Mouse (Mus musculus) small intestine, adult 10 weeks (tissue): ENCODE results near the gene Setd3. TPM values are rescaled to one million over a fixed set of nuclear protein-coding genes. Genes with fewer than 3 reads are reported as not detected.

ENCODE experiments used
- polyA plus RNA-seq: library from polyadenylated mRNA; stranded (reverse); fragments of 350-450 nt; fragmentation: Illumina TruSeq; extraction: RNeasy Lipid Tissue Mini Kit (QIAGEN cat#74804); gene quantifications from one replicate; pipeline ENCODE4 v1.2.3, GENCODE M21; 2014; ENCODE audit warnings: low replicate concordance

Gene Setd3
- polyA plus RNA-seq = 133 TPM

DNA sequence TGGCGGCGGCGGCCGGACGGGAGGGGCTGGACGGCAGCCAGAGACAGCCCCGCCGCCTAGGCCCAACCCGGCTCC, at the start of gene Setd3:
Gene Setd3, minus strand, starts transcription at position 69 of the 75 bp plus-strand sequence.

DNA sequence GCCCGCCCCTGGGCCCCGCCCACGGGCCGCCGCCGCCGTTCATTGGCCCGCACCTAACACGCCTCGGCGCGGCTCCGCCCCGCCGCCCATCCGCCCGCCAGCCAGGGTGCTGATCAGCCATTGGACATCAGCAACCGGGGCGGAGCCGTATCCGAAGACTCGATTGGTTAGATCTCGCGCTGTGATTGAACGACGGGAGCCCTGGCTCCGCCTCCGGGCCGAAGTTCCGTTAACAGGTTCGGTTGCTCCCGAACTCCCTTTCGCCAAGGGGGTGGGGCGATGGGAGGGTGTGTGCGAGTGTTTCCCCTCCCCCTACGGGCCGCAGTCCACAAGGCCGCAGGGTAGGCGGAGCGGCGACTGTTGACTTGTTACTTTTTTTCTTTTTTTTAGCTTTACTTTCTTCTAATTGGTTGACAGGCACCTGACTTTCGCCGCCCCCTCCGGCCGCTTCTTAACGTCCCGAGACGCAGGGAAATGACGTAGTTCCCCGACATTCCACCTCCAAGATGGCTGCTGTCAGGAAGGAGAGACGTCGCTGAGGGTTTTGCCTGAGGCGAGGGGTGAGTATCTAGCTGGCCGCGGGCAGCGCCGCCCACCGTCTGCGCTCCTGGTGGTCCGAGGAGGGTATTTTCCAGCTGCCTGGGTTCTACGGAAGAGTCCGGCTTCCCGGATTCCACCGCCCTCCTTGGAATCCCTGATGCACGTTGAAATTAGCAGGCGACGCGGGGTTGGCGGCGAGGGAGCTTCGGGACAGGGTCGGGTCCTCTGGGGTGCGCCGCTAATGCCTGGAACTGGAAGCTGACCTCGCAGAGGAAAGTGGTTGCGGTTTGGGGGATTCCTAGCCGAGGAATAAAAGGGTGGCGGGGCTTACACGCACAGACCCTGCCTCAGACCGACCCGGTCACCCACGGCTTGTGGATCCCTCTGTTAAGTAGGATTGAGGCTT, 480 bp upstream of the Setd3 start, which contains the start of gene Ccnk:
Gene Ccnk, plus strand, starts transcription at position 259 of the 946 bp plus-strand sequence.

Other genes with a start within 250 kb of the Setd3 start
- gene Bcl11b, start 175.7 kb downstream of the Setd3 start, polyA plus RNA-seq = 11.5 TPM
- gene Ccnk, start 265 bp upstream of the Setd3 start, polyA plus RNA-seq = 26.7 TPM
- 2.3 TPM for gene Ccdc85c, start 96.1 kb upstream of the Setd3 start, polyA plus RNA-seq
- gene Hhipl1, start 127.0 kb upstream of the Setd3 start, polyA plus RNA-seq = not detected
- not detected for gene Cyp46a1, start 155.1 kb upstream of the Setd3 start, polyA plus RNA-seq
- 10.6 TPM for gene Eml1, start 191.6 kb upstream of the Setd3 start, polyA plus RNA-seq